26 mouse cellular contexts compared by ENCODE assay signal in the genomic region with DNA sequence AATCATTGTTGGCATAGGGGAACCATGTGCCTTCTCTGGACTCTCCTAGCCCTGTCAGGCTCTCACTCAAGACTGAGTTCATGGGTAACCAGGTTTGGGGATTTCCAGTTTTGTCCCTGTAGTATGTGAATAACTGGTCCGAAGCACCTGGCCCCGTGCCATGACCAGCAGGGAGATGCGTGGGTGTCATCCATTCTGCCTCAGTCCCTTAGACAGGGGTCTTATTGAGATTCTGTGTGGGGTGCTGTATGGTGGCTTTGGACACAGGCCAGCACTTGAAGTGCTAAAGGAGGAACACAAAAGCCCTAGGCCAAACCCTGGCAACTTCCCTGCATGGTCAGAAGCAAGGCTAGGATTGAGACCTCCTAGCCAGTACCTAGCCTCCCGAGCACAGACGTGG. TPM values are rescaled to one million over a fixed set of nuclear protein-coding genes. Genes with fewer than 3 reads are reported as not detected.
DNase-seq lines count a peak whose midpoint lies in the region; ATAC-seq and TF ChIP-seq lines count a peak whose summit lies in the region.
"Had no signal": no experiment of that assay in that cellular context is flagged by ENCODE, and none has a peak within 500 bp of the region (broad histone marks: within the 10 kb centered on the region; RNA-seq: fewer than 3 reads in every experiment).

No protein-coding gene starts in this region.

- no peaks in the 10 kb centered on the region for H3K27me3 ChIP-seq in cerebellum, adult 2 months (ENCODE audit: control insufficient read depth, insufficient read depth, low read length)
- H3K27me3 ChIP-seq in heart, embryonic 13.5 days (replicated peaks), result no peaks in the 10 kb centered on the region
- H3K27me3 ChIP-seq: limb, embryonic 15.5 days; neural tube, embryonic 13.5 days had no signal

- H3K9ac ChIP-seq in heart, embryonic 13.5 days, result no peak overlapping the region
- H3K9ac ChIP-seq: forebrain, postnatal 0 days; hindbrain, embryonic 14.5 days; limb, embryonic 15.5 days; liver, embryonic 15.5 days; neural tube, embryonic 13.5 days had no signal

- no peaks in the 10 kb centered on the region for H3K9me3 ChIP-seq in heart, embryonic 13.5 days
- H3K9me3 ChIP-seq: limb, embryonic 15.5 days; liver, embryonic 15.5 days; midbrain, embryonic 10.5 days; neural tube, embryonic 13.5 days had no signal

- peaks cover 9% of the 10 kb centered on the region; the same call in 1 of the 2 replicates for H3K4me1 ChIP-seq in cerebellum, adult 2 months (ENCODE audit: control insufficient read depth, insufficient read depth, low read length)
- H3K4me1 ChIP-seq in heart, embryonic 13.5 days, result peaks cover 37% of the 10 kb centered on the region
- H3K4me1 ChIP-seq: liver, embryonic 15.5 days had no signal

- H3K27ac ChIP-seq in cerebellum, adult 2 months (ENCODE audit: insufficient read depth, low read length), result no peak overlapping the region
- H3K27ac ChIP-seq in heart, embryonic 13.5 days (replicated peaks), result peak overlapping the region; percentile 9; the same call in 1 of the 2 replicates
- H3K27ac ChIP-seq: heart, adult 2 months; hindbrain, embryonic 14.5 days; kidney, postnatal 0 days; layer of hippocampus, adult 2 months; limb, embryonic 15.5 days; liver, embryonic 15.5 days; macrophage; midbrain, embryonic 10.5 days; neural tube, embryonic 13.5 days had no signal

- peak; percentile 52 to 69 for DNase-seq in cerebellum, postnatal 14 days
- no peak for DNase-seq in cerebellum, adult 2 months
- DNase-seq in heart, adult 18-20 months, result no peak
- DNase-seq in left cerebral cortex, postnatal 4 days, result peak; percentile 59
- no peak for DNase-seq in left cerebral cortex, adult 18-20 months (ENCODE audit: low spot score in 2 of 2)
- peak; percentile 72 for DNase-seq in testis, postnatal 10 days (ENCODE audit: low spot score)
- DNase-seq in testis, postnatal 14 days (ENCODE audit: low spot score), result no peak
- DNase-seq: B cell, adult 2 months; embryo, embryonic 11 days; forebrain, postnatal 0 days; heart, adult 2 months; layer of hippocampus, postnatal 36 days; thymus, postnatal 25 days had no signal

- no peak for TF ChIP-seq POLR2A in cerebellum, adult 2 months (IDR thresholded peaks at IDR 0.05; ENCODE audit: borderline replicate concordance, insufficient read depth, low read length)

- no peak overlapping the region for H3K4me2 ChIP-seq in heart, embryonic 13.5 days
- H3K4me2 ChIP-seq: hindbrain, embryonic 14.5 days; limb, embryonic 15.5 days; liver, embryonic 15.5 days; neural tube, embryonic 13.5 days had no signal

- no peaks in the 10 kb centered on the region for H3K36me3 ChIP-seq in heart, embryonic 13.5 days
- H3K36me3 ChIP-seq: limb, embryonic 15.5 days; liver, embryonic 15.5 days; midbrain, embryonic 10.5 days; neural tube, embryonic 13.5 days had no signal

- WGBS in cerebellum, adult 2 months, result 39% methylated on average over 5 of the region's 5 CpGs
- 69% methylated on average over 5 of the region's 5 CpGs for WGBS in heart, embryonic 13.5 days

- H3K4me3 ChIP-seq in cerebellum, adult 2 months (replicated peaks; ENCODE audit: insufficient read depth, low read depth, low read length), result no peak overlapping the region
- no peak overlapping the region for H3K4me3 ChIP-seq in heart, embryonic 13.5 days
- H3K4me3 ChIP-seq: heart, adult 2 months; layer of hippocampus, adult 2 months; limb, embryonic 15.5 days; liver, embryonic 15.5 days; midbrain, embryonic 10.5 days; neural tube, embryonic 13.5 days had no signal

- TF ChIP-seq CTCF in cerebellum, adult 2 months (IDR thresholded peaks at IDR 0.05; ENCODE audit: borderline replicate concordance, insufficient read depth, low read depth, low read length), result no peak

- ATAC-seq in heart, embryonic 13.5 days (ENCODE audit: extremely low read depth, insufficient number of reproducible peaks, low FRiP score, low TSS enrichment), result no peak
- ATAC-seq: forebrain, postnatal 0 days; intestine, postnatal 0 days had no signal

- intact Hi-C loops in left cerebral cortex, postnatal 4 days (cut with DNase I), result loop anchor here (5.0 kb wide), 2 partner anchors 35 to 95 kb away; no protein-coding TSS in a partner anchor

RNA-seq across cellular contexts. Expression of a gene that starts 9.9 kb away (rescaled TPM):
- 30.8 and 32.3 TPM in 2 replicates for polyA plus RNA-seq in cerebellum, adult 2 months (2012; rRNA removed)
- polyA plus RNA-seq in heart, embryonic 13.5 days (2015; fragmentation: Nextera tagmentation; extraction: Ambion mirVana), result 52.0 and 56.4 TPM in 2 replicates
- total RNA-seq in heart, adult 18-20 months (2021), result 100 to 1,000 TPM; 336 to 356 TPM
- 10 to 100 TPM; 62.6 to 65.5 TPM for total RNA-seq in left cerebral cortex, postnatal 4 days (2021)
- total RNA-seq in left cerebral cortex, adult 18-20 months (2021), result 10 to 100 TPM; 40.3 to 42.2 TPM

RNA-seq across cellular contexts. Expression of a gene that starts 18.9 kb away (rescaled TPM):
- polyA plus RNA-seq in cerebellum, adult 2 months (2012; rRNA removed), result 3.1 and 3.5 TPM in 2 replicates
- polyA plus RNA-seq in heart, embryonic 13.5 days (2015; fragmentation: Nextera tagmentation; extraction: Ambion mirVana), result 9.2 and 9.3 TPM in 2 replicates
- total RNA-seq in heart, adult 18-20 months (2021), result 10 to 100 TPM in 1 of 2 experiments, 1 to 10 TPM in 1; 8.9 to 11.2 TPM
- 1 to 10 TPM; 5.9 to 6.6 TPM for total RNA-seq in left cerebral cortex, postnatal 4 days (2021)
- 1 to 10 TPM; 3.5 to 3.9 TPM for total RNA-seq in left cerebral cortex, adult 18-20 months (2021)
- polyA plus RNA-seq: macrophage had no signal

RNA-seq across cellular contexts. Expression of a gene that starts 50.9 kb away (rescaled TPM):
- polyA plus RNA-seq in cerebellum, adult 2 months (2012; rRNA removed), result 9.8 and 12.8 TPM in 2 replicates
- polyA plus RNA-seq in heart, embryonic 13.5 days (2015; fragmentation: Nextera tagmentation; extraction: Ambion mirVana), result 0.83 and 1.1 TPM in 2 replicates
- total RNA-seq in heart, adult 18-20 months (2021), result 10 to 100 TPM; 50.8 to 64.1 TPM
- total RNA-seq in left cerebral cortex, postnatal 4 days (2021), result 1 to 10 TPM; 3.6 to 4.9 TPM
- total RNA-seq in left cerebral cortex, adult 18-20 months (2021), result 10 to 100 TPM; 10.5 to 13.4 TPM
- polyA plus RNA-seq: embryonic facial prominence, embryonic 14.5 days; hindbrain, embryonic 14.5 days; intestine, postnatal 0 days; limb, embryonic 15.5 days; liver, embryonic 15.5 days; lung, embryonic 16.5 days; macrophage; midbrain, embryonic 10.5 days; neural tube, embryonic 13.5 days; small intestine, adult 2 months had no signal

Comparison
In these comparisons a context has a peak if more than half of its experiments do, and no peak if none do; other contexts are left out.
1. DNase-seq: peak in cerebellum, postnatal 14 days (2 of 2), left cerebral cortex, postnatal 4 days (single experiment) and testis, postnatal 10 days (single experiment); none in cerebellum, adult 2 months (0 of 2), heart, adult 18-20 months (0 of 2), left cerebral cortex, adult 18-20 months (0 of 2) and testis, postnatal 14 days (single experiment).
2. RNA of a gene that starts 9.9 kb away (total RNA-seq): 336 to 356 TPM in heart, adult 18-20 months; 62.6 to 65.5 TPM in left cerebral cortex, postnatal 4 days and 40.3 to 42.2 TPM in left cerebral cortex, adult 18-20 months; every median in the first group is over 4 times any median in the second.